Mouse (Mus musculus) gastrocnemius, postnatal 4 days (tissue): ENCODE measurements around the gene Lhfp. TPM values are rescaled to one million over a fixed set of nuclear protein-coding genes. Genes with fewer than 3 reads are reported as not detected.

Experiments used
- DNase-seq, 2 experiments: peaks; one replicate each; pipeline ENCODE4 v3.0.0; 2021 to 2022; ENCODE audit warnings: low spot score in 2 of 2, mixed read lengths in 2 of 2
- total RNA-seq, 2 experiments: library from RNA; stranded (reverse); gene quantifications; 2 replicates each; pipeline ENCODE4 v1.2.3; 2021

Lhfp gene
- total RNA-seq, 2 experiments from 2014 or later, result 56.3 to 64.3 TPM

- DNase-seq, result no peak
Measured at GRCm38 (mm10) chr3:53040593-53041410, 526 bp upstream of the Lhfp start.

- no peak for DNase-seq
Measured at GRCm38 (mm10) chr3:53042240-53042567, 876 bp downstream of the Lhfp start.

GRCm38 (mm10) chr3:53043206-53043780, 2.0 kb downstream of the Lhfp start:
- DNase-seq, result no peak

GRCm38 (mm10) chr3:53044238-53044637, 2.9 kb downstream of the Lhfp start:
- DNase-seq, result peak in 1 of 2 experiments; percentile 39

- no peak for DNase-seq
Measured at GRCm38 (mm10) chr3:53044682-53045299, 3.5 kb downstream of the Lhfp start.

- no peak for DNase-seq
Measured at GRCm38 (mm10) chr3:53045697-53046096, 4.4 kb downstream of the Lhfp start.

GRCm38 (mm10) chr3:53046371-53046770, 5.0 kb downstream of the Lhfp start:
- no peak for DNase-seq

- no peak for DNase-seq
Measured at GRCm38 (mm10) chr3:53052385-53052784, 11.1 kb downstream of the Lhfp start.

- DNase-seq, result no peak
Measured at GRCm38 (mm10) chr3:53056430-53056829, 15.1 kb downstream of the Lhfp start.

- DNase-seq, result no peak
Measured at GRCm38 (mm10) chr3:53059959-53060358, 18.6 kb downstream of the Lhfp start.

GRCm38 (mm10) chr3:53063423-53064147, 22.3 kb downstream of the Lhfp start:
- DNase-seq, result no peak

GRCm38 (mm10) chr3:53065267-53066094, 24.2 kb downstream of the Lhfp start:
- DNase-seq, result no peak

- no peak for DNase-seq
Measured at GRCm38 (mm10) chr3:53066095-53066372, 24.7 kb downstream of the Lhfp start.

GRCm38 (mm10) chr3:53068399-53068798, 27.1 kb downstream of the Lhfp start:
- no peak for DNase-seq

- no peak for DNase-seq
Measured at GRCm38 (mm10) chr3:53074264-53074663, 32.9 kb downstream of the Lhfp start.

- DNase-seq, result no peak
Measured at GRCm38 (mm10) chr3:53074761-53075160, 33.4 kb downstream of the Lhfp start.

- no peak for DNase-seq
Measured at GRCm38 (mm10) chr3:53080286-53080685, 39.0 kb downstream of the Lhfp start.

- no peak for DNase-seq
Measured at GRCm38 (mm10) chr3:53080710-53081109, 39.4 kb downstream of the Lhfp start.

- no peak for DNase-seq
Measured at GRCm38 (mm10) chr3:53083717-53084116, 42.4 kb downstream of the Lhfp start.

- DNase-seq, result no peak
Measured at GRCm38 (mm10) chr3:53084806-53085205, 43.5 kb downstream of the Lhfp start.

- no peak for DNase-seq
Measured at GRCm38 (mm10) chr3:53086481-53087155, 45.3 kb downstream of the Lhfp start.
